ENCODE assay signal across 1 mouse cellular context in the genomic region with DNA sequence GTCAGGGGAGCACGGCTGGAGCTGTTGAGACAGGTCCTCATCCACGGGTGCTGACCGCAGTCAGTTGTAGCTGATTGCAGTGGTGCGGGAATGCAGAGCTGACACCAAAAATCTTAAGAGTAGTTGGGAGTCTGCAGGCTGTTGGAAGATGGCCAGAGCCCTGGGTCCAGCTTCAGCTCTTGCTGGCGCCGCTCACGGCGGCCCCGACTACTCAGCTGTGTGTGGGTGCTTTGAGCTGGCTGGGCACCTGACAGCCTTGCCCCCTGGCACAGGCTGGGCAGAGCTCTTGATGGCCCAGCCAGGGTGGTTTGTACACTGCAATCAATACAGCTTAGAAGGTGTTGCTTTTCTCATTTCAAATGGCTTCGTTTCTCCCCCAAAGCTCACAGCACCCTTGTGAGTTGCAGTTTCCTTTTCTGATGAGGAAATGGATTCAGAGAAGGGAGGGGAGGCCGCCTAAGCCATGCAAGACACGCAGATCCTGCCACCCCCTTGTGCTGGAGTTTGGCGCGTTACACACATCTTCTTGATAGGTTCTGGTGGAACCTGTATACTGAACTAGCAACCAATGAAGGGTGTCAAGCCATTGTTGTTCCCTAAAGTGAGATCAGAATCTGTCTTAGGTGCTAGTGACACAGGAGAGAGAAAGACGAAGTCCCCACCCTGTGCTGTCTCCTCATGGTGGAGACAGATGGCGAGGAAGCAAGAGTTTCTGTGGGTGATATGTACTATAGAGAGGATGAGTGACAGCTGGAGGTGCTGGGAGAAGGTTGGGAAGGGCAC.
TF ChIP-seq lines count a peak whose summit lies in the region.

No protein-coding gene starts in this region.

TF ChIP-seq in MEL, 35 proteins besides CTCF, POLR2A, EP300 and RAD21:
- TF ChIP-seq SIN3A (IDR thresholded peaks at IDR 0.05; ENCODE audit: low read length) (no peak), MXI1 (IDR thresholded peaks at IDR 0.05; ENCODE audit: low read depth, low read length) (peak; percentile 32; the same call in 1 of the 2 replicates), CHD2 (IDR thresholded peaks at IDR 0.05; ENCODE audit: low read length) (no peak), MAX (IDR thresholded peaks at IDR 0.05; ENCODE audit: low read length) (peak; percentile 52), POLR2AphosphoS5 (IDR thresholded peaks at IDR 0.05; ENCODE audit: borderline replicate concordance, low read depth, low read length) (no peak), MEF2A (IDR thresholded peaks at IDR 0.05; ENCODE audit: extremely low read depth, insufficient replicate concordance, low read depth, low read length, poor library complexity, severe bottlenecking) (no peak), ETS1 (IDR thresholded peaks at IDR 0.05; ENCODE audit: low read depth, low read length) (no peak), ZKSCAN1 (IDR thresholded peaks at IDR 0.05; ENCODE audit: low read depth, low read length) (no peak), USF2 (IDR thresholded peaks at IDR 0.05; ENCODE audit: borderline replicate concordance in 1 of 2, insufficient read depth in 1 of 2, low read depth in 1 of 2, low read length in 2 of 2) (no peak), CHD1 (IDR thresholded peaks at IDR 0.05; ENCODE audit: low read depth, low read length) (no peak)
